Mouse (Mus musculus): ENCODE data around the gene Btbd8. TPM values are rescaled to one million over a fixed set of nuclear protein-coding genes. Genes with fewer than 3 reads are reported as not detected.

The Btbd8 gene
- polyA plus RNA-seq, 1 experiment from 2014 or later: 4.7 TPM

GRCm38 (mm10) chr5:107470600-107471329 lies 33.0 kb downstream of the Btbd8 start:
- H3K4me3 ChIP-seq (ENCODE audit: low read depth, low read length): no peak overlapping the region
- no peaks in the 10 kb centered on the region for H3K4me1 ChIP-seq (replicated peaks; ENCODE audit: control insufficient read depth, insufficient read depth, low read length)
- H3K27ac ChIP-seq (ENCODE audit: low read depth): no peak overlapping the region
- DNase-seq (ENCODE audit: low spot score) (no peak), ATAC-seq (replicated peaks; ENCODE audit: low FRiP score, low TSS enrichment, low read depth) (no peak)
- H3K4me2 ChIP-seq (ENCODE audit: low read length): no peak overlapping the region
- no peaks in the 10 kb centered on the region for H3K9me3 ChIP-seq (ENCODE audit: control insufficient read depth, low read length)
- 72% methylated on average over 10 of the region's 10 CpGs for WGBS
- H3K27me3 ChIP-seq (replicated peaks; ENCODE audit: control insufficient read depth, insufficient read depth, low read length): no peaks in the 10 kb centered on the region
- no peak overlapping the region for H3K9ac ChIP-seq (ENCODE audit: low read length)
- 0 out of 2 replicates have a peak, but pooled peaks cover 6% of the 10 kb centered on the region for H3K36me3 ChIP-seq (ENCODE audit: control insufficient read depth, insufficient read depth, low read length)

GRCm38 (mm10) chr5:107480194-107480593 lies 42.4 kb downstream of the Btbd8 start:
- Histone ChIP-seq H3K4me2 (ENCODE audit: low read length) (no peak overlapping the region), H3K27me3 (replicated peaks; ENCODE audit: control insufficient read depth, insufficient read depth, low read length) (no peaks in the 10 kb centered on the region), H3K9me3 (ENCODE audit: control insufficient read depth, low read length) (no peaks in the 10 kb centered on the region), H3K4me1 (replicated peaks; ENCODE audit: control insufficient read depth, insufficient read depth, low read length) (no peaks in the 10 kb centered on the region), H3K4me3 (ENCODE audit: low read depth, low read length) (no peak overlapping the region), H3K27ac (ENCODE audit: low read depth) (no peak overlapping the region), H3K36me3 (ENCODE audit: control insufficient read depth, insufficient read depth, low read length) (no peaks in the 10 kb centered on the region), H3K9ac (ENCODE audit: low read length) (no peak overlapping the region)
- ATAC-seq (replicated peaks; ENCODE audit: low FRiP score, low TSS enrichment, low read depth): no peak
- 86% methylated on average over 2 of the region's 2 CpGs for WGBS
- DNase-seq (ENCODE audit: low spot score): no peak

GRCm38 (mm10) chr5:107488996-107489395 lies 51.2 kb downstream of the Btbd8 start:
- H3K9ac ChIP-seq (ENCODE audit: low read length): no peak overlapping the region

GRCm38 (mm10) chr5:107491036-107491435 lies 53.2 kb downstream of the Btbd8 start:
- ATAC-seq (replicated peaks; ENCODE audit: low FRiP score, low TSS enrichment, low read depth) (no peak), DNase-seq (ENCODE audit: low spot score) (no peak)
- Histone ChIP-seq H3K36me3 (ENCODE audit: control insufficient read depth, insufficient read depth, low read length) (0 out of 2 replicates have a peak, but pooled peaks cover 5% of the 10 kb centered on the region), H3K9me3 (ENCODE audit: control insufficient read depth, low read length) (no peaks in the 10 kb centered on the region), H3K4me1 (replicated peaks; ENCODE audit: control insufficient read depth, insufficient read depth, low read length) (0 out of 2 replicates have a peak, but pooled peaks cover 4% of the 10 kb centered on the region), H3K27ac (ENCODE audit: low read depth) (no peak overlapping the region), H3K9ac (ENCODE audit: low read length) (no peak overlapping the region), H3K4me2 (ENCODE audit: low read length) (no peak overlapping the region), H3K27me3 (replicated peaks; ENCODE audit: control insufficient read depth, insufficient read depth, low read length) (no peaks in the 10 kb centered on the region), H3K4me3 (ENCODE audit: low read depth, low read length) (no peak overlapping the region)
- 70% methylated on average over 9 of the region's 9 CpGs for WGBS

More at GRCm38 (mm10) chr5:107488996-107489395, 51.2 kb downstream of the Btbd8 start:
- no peaks in the 10 kb centered on the region for H3K9me3 ChIP-seq (ENCODE audit: control insufficient read depth, low read length)
- 55% methylated on average over 4 of the region's 4 CpGs for WGBS
- no peak overlapping the region for H3K4me3 ChIP-seq (ENCODE audit: low read depth, low read length)
- no peak overlapping the region for H3K27ac ChIP-seq (ENCODE audit: low read depth)
- H3K4me1 ChIP-seq (replicated peaks; ENCODE audit: control insufficient read depth, insufficient read depth, low read length): 0 out of 2 replicates have a peak, but pooled peaks cover 4% of the 10 kb centered on the region
- H3K36me3 ChIP-seq (ENCODE audit: control insufficient read depth, insufficient read depth, low read length): 0 out of 2 replicates have a peak, but pooled peaks cover 5% of the 10 kb centered on the region
- ATAC-seq (replicated peaks; ENCODE audit: low FRiP score, low TSS enrichment, low read depth) (no peak), DNase-seq (ENCODE audit: low spot score) (no peak)
- H3K4me2 ChIP-seq (ENCODE audit: low read length): no peak overlapping the region
- no peaks in the 10 kb centered on the region for H3K27me3 ChIP-seq (replicated peaks; ENCODE audit: control insufficient read depth, insufficient read depth, low read length)

- 0 out of 2 replicates have a peak, but pooled peaks cover 5% of the 10 kb centered on the region for H3K36me3 ChIP-seq (ENCODE audit: control insufficient read depth, insufficient read depth, low read length)
- ATAC-seq (replicated peaks; ENCODE audit: low FRiP score, low TSS enrichment, low read depth) (no peak), DNase-seq (ENCODE audit: low spot score) (no peak)
- no peaks in the 10 kb centered on the region for H3K27me3 ChIP-seq (replicated peaks; ENCODE audit: control insufficient read depth, insufficient read depth, low read length)
- 91% methylated on average over 2 of the region's 2 CpGs for WGBS
- H3K9me3 ChIP-seq (ENCODE audit: control insufficient read depth, low read length): no peaks in the 10 kb centered on the region
- 0 out of 2 replicates have a peak, but pooled peaks cover 4% of the 10 kb centered on the region for H3K4me1 ChIP-seq (replicated peaks; ENCODE audit: control insufficient read depth, insufficient read depth, low read length)
- no peak overlapping the region for H3K9ac ChIP-seq (ENCODE audit: low read length)
- no peak overlapping the region for H3K4me3 ChIP-seq (ENCODE audit: low read depth, low read length)
- no peak overlapping the region for H3K27ac ChIP-seq (ENCODE audit: low read depth)
- no peak overlapping the region for H3K4me2 ChIP-seq (ENCODE audit: low read length)
These were observed 54.7 kb downstream of the Btbd8 start for GRCm38 (mm10) chr5:107492471-107492870.

- Histone ChIP-seq H3K4me3 (ENCODE audit: low read depth, low read length) (no peak overlapping the region), H3K27me3 (replicated peaks; ENCODE audit: control insufficient read depth, insufficient read depth, low read length) (no peaks in the 10 kb centered on the region), H3K27ac (ENCODE audit: low read depth) (no peak overlapping the region), H3K9ac (ENCODE audit: low read length) (no peak overlapping the region), H3K4me1 (replicated peaks; ENCODE audit: control insufficient read depth, insufficient read depth, low read length) (no peaks in the 10 kb centered on the region), H3K9me3 (ENCODE audit: control insufficient read depth, low read length) (no peaks in the 10 kb centered on the region), H3K4me2 (ENCODE audit: low read length) (no peak overlapping the region), H3K36me3 (ENCODE audit: control insufficient read depth, insufficient read depth, low read length) (0 out of 2 replicates have a peak, but pooled peaks cover 5% of the 10 kb centered on the region)
- no peak for DNase-seq (ENCODE audit: low spot score)
- ATAC-seq (replicated peaks; ENCODE audit: low FRiP score, low TSS enrichment, low read depth): no peak
- WGBS: 98% methylated on average over 5 of the region's 5 CpGs
These were observed 57.0 kb downstream of the Btbd8 start for GRCm38 (mm10) chr5:107494759-107495158.

- Histone ChIP-seq H3K4me1 (replicated peaks; ENCODE audit: control insufficient read depth, insufficient read depth, low read length) (no peaks in the 10 kb centered on the region), H3K36me3 (ENCODE audit: control insufficient read depth, insufficient read depth, low read length) (0 out of 2 replicates have a peak, but pooled peaks cover 5% of the 10 kb centered on the region), H3K9me3 (ENCODE audit: control insufficient read depth, low read length) (no peaks in the 10 kb centered on the region), H3K4me2 (ENCODE audit: low read length) (no peak overlapping the region), H3K4me3 (ENCODE audit: low read depth, low read length) (no peak overlapping the region), H3K27ac (ENCODE audit: low read depth) (no peak overlapping the region), H3K27me3 (replicated peaks; ENCODE audit: control insufficient read depth, insufficient read depth, low read length) (no peaks in the 10 kb centered on the region), H3K9ac (ENCODE audit: low read length) (no peak overlapping the region)
- no peak for DNase-seq (ENCODE audit: low spot score)
- no peak for ATAC-seq (replicated peaks; ENCODE audit: low FRiP score, low TSS enrichment, low read depth)
- 92% methylated on average over 2 of the region's 2 CpGs for WGBS
These were observed 58.2 kb downstream of the Btbd8 start for GRCm38 (mm10) chr5:107496047-107496446.

GRCm38 (mm10) chr5:107497519-107498501 lies 60.0 kb downstream of the Btbd8 start:
- H3K4me2 ChIP-seq (ENCODE audit: low read length): no peak overlapping the region
- ATAC-seq (replicated peaks; ENCODE audit: low FRiP score, low TSS enrichment, low read depth) (peak; percentile 62; the same call in 1 of the 2 replicates), DNase-seq (ENCODE audit: low spot score) (no peak)
- H3K27ac ChIP-seq (ENCODE audit: low read depth): no peak overlapping the region
- 71% methylated on average over 10 of the region's 10 CpGs for WGBS
- no peak overlapping the region for H3K4me3 ChIP-seq (ENCODE audit: low read depth, low read length)
- no peaks in the 10 kb centered on the region for H3K27me3 ChIP-seq (replicated peaks; ENCODE audit: control insufficient read depth, insufficient read depth, low read length)
- H3K9ac ChIP-seq (ENCODE audit: low read length): no peak overlapping the region
- no peaks in the 10 kb centered on the region for H3K36me3 ChIP-seq (ENCODE audit: control insufficient read depth, insufficient read depth, low read length)
- H3K4me1 ChIP-seq (replicated peaks; ENCODE audit: control insufficient read depth, insufficient read depth, low read length): no peaks in the 10 kb centered on the region
- no peaks in the 10 kb centered on the region for H3K9me3 ChIP-seq (ENCODE audit: control insufficient read depth, low read length)
